Comparison of ENCODE assay signal across 26 mouse cellular contexts in the genomic region with DNA sequence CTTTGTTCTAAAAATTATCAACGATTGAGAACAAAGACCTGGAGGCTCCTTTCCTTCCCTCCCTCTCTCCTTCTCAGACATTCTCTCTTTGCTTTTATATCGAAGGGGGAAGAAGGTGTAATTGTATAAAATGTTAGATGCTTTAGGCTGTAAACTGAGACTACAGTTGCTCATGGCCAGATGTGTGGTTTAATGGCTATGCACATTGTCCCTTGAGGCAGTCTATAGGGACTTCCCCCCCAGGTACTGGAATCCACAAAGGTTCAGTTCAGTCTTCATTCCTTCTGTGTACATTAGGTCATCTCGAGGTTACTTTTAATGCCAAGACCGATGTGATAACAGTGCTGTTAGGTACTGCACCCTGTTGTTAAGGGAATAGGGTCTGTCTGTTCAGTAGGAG.
DNase-seq lines count a peak whose midpoint lies in the region; TF ChIP-seq lines count a peak whose summit lies in the region.
"Had no signal": no experiment of that assay in that cellular context is flagged by ENCODE, and none has a peak within 500 bp of the region (broad histone marks: within the 10 kb centered on the region; RNA-seq: fewer than 3 reads in every experiment).

No protein-coding gene starts in this region.

- H3K79me2 ChIP-seq in MEL (ENCODE audit: control insufficient read depth, insufficient read depth, low read length, poor library complexity): peaks cover 7% of the 10 kb centered on the region; the same call in 1 of the 2 replicates

- H3K9me3 ChIP-seq in heart, embryonic 10.5 days: no peaks in the 10 kb centered on the region
- H3K9me3 ChIP-seq in MEL (replicated peaks; ENCODE audit: insufficient read depth, low read length): no peaks in the 10 kb centered on the region
- H3K9me3 ChIP-seq: embryonic facial prominence, embryonic 15.5 days; heart, embryonic 12.5 days; heart, embryonic 15.5 days; hindbrain, embryonic 10.5 days; hindbrain, embryonic 13.5 days; intestine, embryonic 15.5 days had no signal

- WGBS in heart, embryonic 10.5 days: 81% methylated on average over 4 of the region's 4 CpGs

- H3K4me1 ChIP-seq in heart, embryonic 10.5 days: peaks cover 15% of the 10 kb centered on the region
- peaks cover 13 to 24% of the 10 kb centered on the region in 2 experiments for H3K4me1 ChIP-seq in MEL (ENCODE audit: control insufficient read depth in 1 of 2, insufficient read depth in 2 of 2, low read length in 2 of 2)
- H3K4me1 ChIP-seq: hindbrain, embryonic 10.5 days; hindbrain, embryonic 13.5 days had no signal

- no peak for TF ChIP-seq RAD21 in MEL (IDR thresholded peaks at IDR 0.05; ENCODE audit: low read depth, low read length)

- TF ChIP-seq EP300 in MEL (IDR thresholded peaks at IDR 0.05; ENCODE audit: low read depth in 1 of 2, low read length in 2 of 2): no peak

- no peak for TF ChIP-seq POLR2A in MEL (IDR thresholded peaks at IDR 0.05; ENCODE audit: control insufficient read depth in 1 of 2, insufficient read depth in 1 of 2, low read depth in 1 of 2, low read length in 2 of 2, poor library complexity in 1 of 2)

- no peak overlapping the region for H3K4me3 ChIP-seq in heart, embryonic 10.5 days
- no peak overlapping the region for H3K4me3 ChIP-seq in MEL (ENCODE audit: control insufficient read depth in 1 of 2, insufficient read depth in 1 of 2, low read depth in 2 of 2, low read length in 2 of 2)
- H3K4me3 ChIP-seq: embryonic facial prominence, embryonic 15.5 days; gastrocnemius, adult 2 months; heart, embryonic 12.5 days; heart, embryonic 15.5 days; hindbrain, embryonic 10.5 days; hindbrain, embryonic 13.5 days; intestine, embryonic 15.5 days had no signal

- peak; percentile 27 for DNase-seq in heart, embryonic 10.5 days (ENCODE audit: low spot score)
- no peak for DNase-seq in heart, adult 8-10 months (ENCODE audit: low spot score)
- DNase-seq in A20 (ENCODE audit: low read depth, low spot score) (peak; percentile 21), MEL (ENCODE audit: low read depth, low spot score) (peak; percentile 22)
- no peak for DNase-seq in left cerebral cortex, adult 9 months (ENCODE audit: low spot score in 2 of 2)
- no peak for DNase-seq in urinary bladder, postnatal 10 days (ENCODE audit: low spot score)
- DNase-seq: adrenal gland, adult 8-10 months; adrenal gland, postnatal 25 days; B cell, adult 2 months; cerebellum, adult 11-12 months; cerebellum, adult 8-10 months; cerebellum, postnatal 10 days; cerebellum, postnatal 36 days; embryo, embryonic 11 days; forebrain, postnatal 0 days; gastrocnemius, adult 2 months; gastrocnemius, postnatal 14 days; heart, adult 18-20 months; heart, postnatal 10 days; heart, postnatal 36 days had no signal

- no peak for TF ChIP-seq CTCF in MEL (IDR thresholded peaks at IDR 0.05 in 2 of 3, conservative IDR thresholded peaks at IDR 0.05 in 1 of 3; ENCODE audit: control insufficient read depth in 1 of 3, insufficient read depth in 1 of 3, low read depth in 2 of 3, low read length in 3 of 3, poor library complexity in 1 of 3, severe bottlenecking in 1 of 3)

- peaks cover 30% of the 10 kb centered on the region for H3K36me3 ChIP-seq in heart, embryonic 10.5 days
- H3K36me3 ChIP-seq in MEL (ENCODE audit: control insufficient read depth in 1 of 2, insufficient read depth in 2 of 2, low read length in 2 of 2): peaks cover 7 to 25% of the 10 kb centered on the region in 2 experiments

- no peaks in the 10 kb centered on the region for H3K27me3 ChIP-seq in heart, embryonic 10.5 days (ENCODE audit: insufficient read depth, poor library complexity, severe bottlenecking)
- no peaks in the 10 kb centered on the region for H3K27me3 ChIP-seq in MEL (ENCODE audit: control insufficient read depth in 1 of 2, insufficient read depth in 2 of 2, low read length in 2 of 2)
- H3K27me3 ChIP-seq: embryonic facial prominence, embryonic 15.5 days; heart, embryonic 12.5 days; heart, embryonic 15.5 days; hindbrain, embryonic 13.5 days; intestine, embryonic 15.5 days had no signal

- H3K9ac ChIP-seq in MEL (ENCODE audit: control insufficient read depth, low read depth, low read length, poor library complexity, severe bottlenecking): no peak overlapping the region
- H3K9ac ChIP-seq: embryonic facial prominence, embryonic 15.5 days; forebrain, postnatal 0 days; heart, embryonic 12.5 days; heart, embryonic 15.5 days; hindbrain, embryonic 13.5 days; intestine, embryonic 15.5 days had no signal

- H3K27ac ChIP-seq in heart, embryonic 10.5 days: no peak overlapping the region
- no peak overlapping the region for H3K27ac ChIP-seq in MEL (ENCODE audit: control insufficient read depth, low read depth, low read length)
- H3K27ac ChIP-seq: embryonic facial prominence, embryonic 15.5 days; gastrocnemius, adult 2 months; heart, embryonic 15.5 days; hindbrain, embryonic 10.5 days; hindbrain, embryonic 13.5 days; intestine, embryonic 15.5 days had no signal

TF ChIP-seq in MEL, 35 proteins besides CTCF, POLR2A, EP300 and RAD21:
- TF ChIP-seq MAZ (IDR thresholded peaks at IDR 0.05; ENCODE audit: low read depth, low read length) (no peak), ELF1 (IDR thresholded peaks at IDR 0.05; ENCODE audit: low read depth, low read length) (no peak), ZNF384 (IDR thresholded peaks at IDR 0.05; ENCODE audit: low read depth, low read length) (no peak), RCOR1 (IDR thresholded peaks at IDR 0.05; ENCODE audit: low read depth, low read length) (no peak), UBTF (IDR thresholded peaks at IDR 0.05; ENCODE audit: borderline replicate concordance, insufficient read depth, low read depth, low read length) (no peak), TCF12 (IDR thresholded peaks at IDR 0.05; ENCODE audit: low read depth, low read length) (no peak), MAFK (IDR thresholded peaks at IDR 0.05; ENCODE audit: borderline replicate concordance, low read depth, low read length) (no peak), POLR2AphosphoS2 (IDR thresholded peaks at IDR 0.05; ENCODE audit: low read length) (no peak), NRF1 (IDR thresholded peaks at IDR 0.05; ENCODE audit: insufficient read depth, low read depth, low read length, poor library complexity, severe bottlenecking) (no peak), KAT2A (conservative IDR thresholded peaks at IDR 0.05; ENCODE audit: low read depth, low read length) (no peak), SIN3A (IDR thresholded peaks at IDR 0.05; ENCODE audit: low read length) (no peak), SMC3 (IDR thresholded peaks at IDR 0.05; ENCODE audit: low read depth, low read length) (no peak), MEF2A (IDR thresholded peaks at IDR 0.05; ENCODE audit: extremely low read depth, insufficient replicate concordance, low read depth, low read length, poor library complexity, severe bottlenecking) (no peak), TAL1 (IDR thresholded peaks at IDR 0.05; ENCODE audit: low read length) (no peak), BHLHE40 (IDR thresholded peaks at IDR 0.05; ENCODE audit: borderline replicate concordance, low read depth, low read length) (no peak), E2F4 (IDR thresholded peaks at IDR 0.05; ENCODE audit: borderline replicate concordance, low read depth, low read length) (no peak), ZKSCAN1 (IDR thresholded peaks at IDR 0.05; ENCODE audit: low read depth, low read length) (no peak)

Comparison
In these comparisons a context has a peak if more than half of its experiments do, and no peak if none do; other contexts are left out.
1. DNase-seq: peak in heart, embryonic 10.5 days (single experiment), A20 (single experiment) and MEL (single experiment); none in heart, adult 8-10 months (single experiment), left cerebral cortex, adult 9 months (0 of 2) and urinary bladder, postnatal 10 days (single experiment).